Mouse (Mus musculus) lung, postnatal 0 days (tissue): ENCODE results near the gene Rubcnl. TPM values are rescaled to one million over a fixed set of nuclear protein-coding genes. Genes with fewer than 3 reads are reported as not detected.

Experiments
- ATAC-seq: fragments of 200-750 bp; cut with Nextera tagmentation; 2 replicates; pipeline ENCODE4 v1.8.0; 2017; ENCODE audit warnings: moderate library complexity
- DNase-seq: peaks from one replicate; pipeline ENCODE4 v3.0.0-alpha.2; 2016; ENCODE audit warnings: low spot score
- H3K27ac ChIP-seq: fragments of 300-500 bp; sonication (generic); 2 replicates; pipeline ENCODE4 v1.5.1; 2014; ENCODE audit warnings: antibody characterized with exemption, mild to moderate bottlenecking, low read length, mixed read lengths
- H3K27me3 ChIP-seq: fragments of 300-500 bp; sonication (generic); replicated peaks from 2 replicates; pipeline ENCODE4 v1.6.1; 2014; ENCODE audit warnings: low read length, mixed read lengths; ENCODE audit not compliant: insufficient read depth
- H3K36me3 ChIP-seq: fragments of 300-500 bp; sonication (generic); 2 replicates; pipeline ENCODE4 v1.6.1; 2014; ENCODE audit warnings: low read length, mixed read lengths; ENCODE audit not compliant: insufficient read depth
- H3K4me1 ChIP-seq: fragments of 300-500 bp; sonication (generic); 2 replicates; pipeline ENCODE4 v1.6.1; 2014; ENCODE audit warnings: antibody characterized with exemption, low read depth, low read length, mixed read lengths; ENCODE audit not compliant: insufficient read depth
- H3K4me2 ChIP-seq: fragments of 300-500 bp; sonication (generic); replicated peaks from 2 replicates; pipeline ENCODE4 v1.6.1; 2014; ENCODE audit warnings: low read depth, mild to moderate bottlenecking, low read length, moderate library complexity, mixed read lengths
- H3K4me3 ChIP-seq: fragments of 300-500 bp; sonication (generic); 2 replicates; pipeline ENCODE4 v1.5.1; 2014; ENCODE audit warnings: low read depth, low read length
- H3K9ac ChIP-seq: fragments of 300-500 bp; sonication (generic); replicated peaks from 2 replicates; pipeline ENCODE4 v1.6.1; 2014; ENCODE audit warnings: low read depth, mild to moderate bottlenecking
- H3K9me3 ChIP-seq: fragments of 300-500 bp; sonication (generic); 2 replicates; pipeline ENCODE4 v1.6.1; 2016; ENCODE audit warnings: low read length, mixed read lengths
- CTCF ChIP-seq: IDR thresholded peaks from 2 replicates; pipeline ENCODE4 v1.5.1; 2016; ENCODE audit warnings: antibody characterized with exemption, mild to moderate bottlenecking
- EP300 ChIP-seq: IDR thresholded peaks from 2 replicates; pipeline ENCODE4 v1.6.1; 2016; ENCODE audit warnings: antibody characterized with exemption, mild to moderate bottlenecking, control low read depth
- WGBS: fragments of 180-500 bp; shearing (Covaris S2); extraction: QIAGEN DNeasy Blood & Tissue Kit; methylation state at CpG from one replicate; pipeline ENCODE4 v1.1.7; 2014; 5-methylcytosine and 5-hydroxymethylcytosine counted together
- polyA plus RNA-seq: library from polyadenylated mRNA; unstranded; fragments of >200 nt; fragmentation: Nextera tagmentation; extraction: Ambion mirVana; gene quantifications from 2 replicates; pipeline ENCODE4 v1.2.1, GENCODE M21; 2015

The Rubcnl gene
- polyA plus RNA-seq, 1 experiment from 2014 or later: 0.27 TPM

GRCm38 (mm10) chr14:75035431-75035830 lies 19.6 kb downstream of the Rubcnl start:
- Histone ChIP-seq H3K4me2 (no peak overlapping the region), H3K9me3 (no peaks in the 10 kb centered on the region), H3K4me3 (no peak overlapping the region), H3K9ac (no peak overlapping the region), H3K27ac (no peak overlapping the region), H3K4me1 (no peaks in the 10 kb centered on the region), H3K27me3 (no peaks in the 10 kb centered on the region), H3K36me3 (no peaks in the 10 kb centered on the region)
- ATAC-seq: no peak
- WGBS: 63% methylated on average over 11 of the region's 11 CpGs
- DNase-seq: no peak
- TF ChIP-seq EP300: no peak
- TF ChIP-seq CTCF: peak; percentile 47

- no peak overlapping the region for H3K27ac ChIP-seq
- ATAC-seq (no peak), DNase-seq (peak; percentile 41)
- no peak overlapping the region for H3K4me2 ChIP-seq
- H3K36me3 ChIP-seq: no peaks in the 10 kb centered on the region
- WGBS: 46% methylated on average over 7 of the region's 7 CpGs
- H3K9ac ChIP-seq: no peak overlapping the region
- no peak overlapping the region for H3K4me3 ChIP-seq
- no peaks in the 10 kb centered on the region for H3K9me3 ChIP-seq
- no peaks in the 10 kb centered on the region for H3K27me3 ChIP-seq
- TF ChIP-seq EP300: no peak
- TF ChIP-seq CTCF: no peak
- no peaks in the 10 kb centered on the region for H3K4me1 ChIP-seq
Measured at GRCm38 (mm10) chr14:75045184-75045583, 29.4 kb downstream of the Rubcnl start.

DNA sequence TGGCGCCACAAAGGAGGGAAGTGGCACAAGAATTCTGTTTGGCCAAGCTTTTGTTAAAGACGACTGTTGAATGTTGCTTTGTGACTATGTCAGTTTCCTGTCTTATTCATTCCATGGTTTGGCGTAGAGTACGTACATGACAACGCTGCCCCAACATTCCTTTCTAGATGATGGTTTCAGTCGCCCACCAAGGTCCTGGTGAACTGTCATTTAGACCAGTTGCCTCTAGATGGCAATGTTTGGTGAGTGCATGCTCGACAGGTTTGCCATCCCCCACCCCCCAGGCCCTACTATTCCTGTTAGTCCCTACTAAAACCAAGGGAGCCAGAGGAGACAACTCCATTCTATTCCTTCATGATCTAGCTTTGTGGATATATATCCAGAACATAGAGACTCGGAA lies 36.6 kb downstream of the Rubcnl start:
- ATAC-seq: no peak
- Histone ChIP-seq H3K9me3 (no peaks in the 10 kb centered on the region), H3K27me3 (no peaks in the 10 kb centered on the region), H3K4me3 (no peak overlapping the region), H3K4me1 (no peaks in the 10 kb centered on the region; the same call in 1 of the 2 replicates), H3K9ac (no peak overlapping the region), H3K4me2 (no peak overlapping the region), H3K36me3 (no peaks in the 10 kb centered on the region), H3K27ac (no peak overlapping the region)
- WGBS: 54% methylated on average over 8 of the region's 8 CpGs
- peak; percentile 11 for DNase-seq
- TF ChIP-seq CTCF: peak; percentile 57
- TF ChIP-seq EP300: no peak

- no peak for TF ChIP-seq EP300
- TF ChIP-seq CTCF: no peak
- no peak overlapping the region for H3K4me3 ChIP-seq
- H3K9me3 ChIP-seq: no peaks in the 10 kb centered on the region
- H3K36me3 ChIP-seq: no peaks in the 10 kb centered on the region
- peak; percentile 88 for DNase-seq
- ATAC-seq: peak; percentile 81
- 33% methylated on average over 14 of the region's 14 CpGs for WGBS
- no peaks in the 10 kb centered on the region; the same call in 1 of the 2 replicates for H3K4me1 ChIP-seq
- no peak overlapping the region for H3K9ac ChIP-seq
- 0 out of 2 replicates have a peak overlapping the region, but pooled peaks have one; percentile 19 for H3K4me2 ChIP-seq
- 0 out of 2 replicates have a peak overlapping the region, but pooled peaks have one; percentile 21 for H3K27ac ChIP-seq
- no peaks in the 10 kb centered on the region for H3K27me3 ChIP-seq
Measured at GRCm38 (mm10) chr14:75054455-75055343, 38.9 kb downstream of the Rubcnl start.

GRCm38 (mm10) chr14:75056861-75057431 lies 41.1 kb downstream of the Rubcnl start:
- DNase-seq: peak; percentile 32
- Histone ChIP-seq H3K4me1 (no peaks in the 10 kb centered on the region; the same call in 1 of the 2 replicates), H3K36me3 (no peaks in the 10 kb centered on the region), H3K4me3 (no peak overlapping the region), H3K27me3 (no peaks in the 10 kb centered on the region), H3K27ac (no peak overlapping the region), H3K4me2 (no peak overlapping the region), H3K9ac (no peak overlapping the region), H3K9me3 (no peaks in the 10 kb centered on the region)
- 61% methylated on average over 9 of the region's 9 CpGs for WGBS
- no peak for ATAC-seq
- TF ChIP-seq EP300 (no peak), CTCF (no peak)

DNA sequence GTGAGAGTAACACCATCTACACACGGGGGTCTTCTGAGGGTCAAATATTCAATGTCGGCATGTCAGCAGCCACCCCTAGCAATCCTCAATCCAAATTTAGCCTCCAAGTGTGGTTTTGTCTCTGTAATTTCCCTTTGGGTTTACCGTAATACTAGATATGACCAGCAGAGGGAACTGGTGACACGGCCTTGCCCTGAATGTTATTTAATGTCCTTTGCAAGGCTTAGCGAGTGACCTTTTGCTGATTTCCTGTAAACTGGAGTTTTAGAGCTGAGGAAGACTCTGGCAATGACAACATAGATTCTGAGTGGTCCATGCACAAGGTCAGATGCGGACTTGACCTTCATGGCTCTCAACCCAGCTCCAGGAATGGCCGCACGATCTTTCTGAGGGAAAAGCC lies 44.7 kb downstream of the Rubcnl start:
- H3K4me2 ChIP-seq: no peak overlapping the region
- 34% methylated on average over 8 of the region's 8 CpGs for WGBS
- no peaks in the 10 kb centered on the region for H3K36me3 ChIP-seq
- H3K9me3 ChIP-seq: no peaks in the 10 kb centered on the region
- no peak overlapping the region for H3K4me3 ChIP-seq
- no peaks in the 10 kb centered on the region for H3K27me3 ChIP-seq
- TF ChIP-seq EP300 (0 out of 2 replicates have a peak, but pooled peaks have one; percentile 7), CTCF (peak; percentile 96)
- peak; percentile 39 for ATAC-seq
- no peaks in the 10 kb centered on the region for H3K4me1 ChIP-seq
- H3K27ac ChIP-seq: no peak overlapping the region
- DNase-seq: peak; percentile 70
- no peak overlapping the region for H3K9ac ChIP-seq
